Mouse (Mus musculus) thymus, postnatal 4 days (tissue): ENCODE data around the gene Irgq.

Experiments used
- DNase-seq: peaks from one replicate; pipeline ENCODE4 v3.0.0; 2021

Gene Irgq

GRCm38 (mm10) chr7:24551985-24552759 is 21.7 kb downstream of the Irgq start:
- no peak for DNase-seq

- DNase-seq, result no peak
Observed at GRCm38 (mm10) chr7:24555786-24556185, 25.3 kb downstream of the Irgq start.

DNA sequence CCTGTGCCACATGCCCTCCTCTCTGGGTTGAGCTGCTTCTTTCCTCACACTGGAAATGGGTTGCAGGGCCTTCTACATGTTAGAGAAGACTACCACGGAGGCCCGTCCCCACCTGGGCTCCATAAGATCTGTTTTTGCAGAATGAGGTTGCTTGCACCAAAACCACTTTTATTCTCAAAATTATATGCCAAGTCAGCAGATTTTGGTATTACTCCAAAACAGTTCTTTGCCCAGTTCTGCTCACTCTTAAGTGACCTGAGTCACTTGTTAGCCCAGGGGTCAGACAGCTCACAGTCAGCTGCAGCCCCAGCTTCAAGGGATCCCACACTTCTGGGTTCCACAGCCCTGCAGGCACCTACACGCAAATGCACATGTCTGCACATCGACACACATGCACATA is 31.0 kb downstream of the Irgq start:
- no peak for DNase-seq

- DNase-seq, result no peak
Observed at GRCm38 (mm10) chr7:24563191-24563836, 32.8 kb downstream of the Irgq start.

GRCm38 (mm10) chr7:24563837-24564206 is 33.3 kb downstream of the Irgq start:
- DNase-seq, result no peak

DNA sequence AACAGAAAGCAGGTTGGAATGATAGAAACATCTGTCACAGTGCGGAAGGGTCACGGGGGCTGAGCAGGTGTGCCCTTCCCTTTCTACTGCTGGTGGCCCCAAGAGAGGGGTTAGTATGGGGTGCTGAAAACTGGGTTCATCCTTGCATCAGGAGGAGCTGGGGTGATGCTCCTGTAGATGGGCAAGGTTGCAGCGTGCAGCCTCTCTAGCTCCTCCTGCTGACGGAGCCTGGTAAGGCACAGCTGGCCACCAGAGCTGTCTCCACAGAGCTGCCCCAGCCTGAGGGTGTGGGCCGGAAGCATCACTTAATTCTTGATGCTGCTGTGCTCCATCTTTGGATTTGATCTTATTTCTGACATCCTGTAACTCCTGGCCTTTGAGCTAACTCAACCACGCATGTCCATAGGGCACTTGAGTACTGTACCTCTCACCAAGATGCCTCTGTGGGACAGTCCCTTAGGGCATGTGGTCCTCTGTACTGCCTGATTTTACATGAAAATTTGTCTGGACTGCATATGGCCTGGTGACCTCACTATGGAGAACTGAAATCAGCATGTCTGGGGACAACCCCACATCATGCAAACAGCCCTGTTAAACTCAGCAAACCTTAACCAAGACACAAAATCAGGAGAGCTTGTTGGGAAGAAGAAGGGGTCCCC is 34.2 kb downstream of the Irgq start:
- peak; percentile 92 for DNase-seq

GRCm38 (mm10) chr7:24565627-24566026 is 35.1 kb downstream of the Irgq start:
- DNase-seq, result no peak

DNA sequence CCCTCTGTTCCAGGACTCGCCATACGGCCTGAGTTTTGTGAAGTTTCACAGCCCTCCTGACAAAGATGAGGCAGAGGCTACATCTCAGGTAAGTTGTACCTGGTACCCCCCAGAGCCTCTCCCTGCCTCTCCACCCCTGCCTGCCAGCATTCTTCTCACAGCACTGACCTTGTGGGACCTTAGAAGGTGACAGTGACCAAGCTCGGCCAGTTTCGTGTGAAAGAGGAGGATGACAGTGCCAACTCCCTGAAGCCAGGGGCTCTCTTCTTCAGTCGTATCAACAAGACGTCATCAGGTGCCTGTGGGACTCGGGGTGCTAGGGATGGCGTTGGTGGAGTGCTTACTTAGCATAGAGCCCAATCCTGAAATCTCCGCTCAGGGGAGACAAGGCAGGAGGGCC is 35.7 kb downstream of the Irgq start:
- no peak for DNase-seq

GRCm38 (mm10) chr7:24568512-24568911 is 38.0 kb downstream of the Irgq start:
- DNase-seq, result no peak

- no peak for DNase-seq
Observed at GRCm38 (mm10) chr7:24571071-24571470, 40.6 kb downstream of the Irgq start.

GRCm38 (mm10) chr7:24572455-24572854 is 42.0 kb downstream of the Irgq start:
- DNase-seq, result no peak

GRCm38 (mm10) chr7:24574224-24574796 is 43.8 kb downstream of the Irgq start:
- DNase-seq, result no peak

- DNase-seq, result no peak
Observed at GRCm38 (mm10) chr7:24577811-24578210, 47.3 kb downstream of the Irgq start.

- DNase-seq, result no peak
Observed at GRCm38 (mm10) chr7:24584876-24585275, 54.4 kb downstream of the Irgq start.

GRCm38 (mm10) chr7:24585995-24586394 is 55.5 kb downstream of the Irgq start:
- DNase-seq, result no peak

DNA sequence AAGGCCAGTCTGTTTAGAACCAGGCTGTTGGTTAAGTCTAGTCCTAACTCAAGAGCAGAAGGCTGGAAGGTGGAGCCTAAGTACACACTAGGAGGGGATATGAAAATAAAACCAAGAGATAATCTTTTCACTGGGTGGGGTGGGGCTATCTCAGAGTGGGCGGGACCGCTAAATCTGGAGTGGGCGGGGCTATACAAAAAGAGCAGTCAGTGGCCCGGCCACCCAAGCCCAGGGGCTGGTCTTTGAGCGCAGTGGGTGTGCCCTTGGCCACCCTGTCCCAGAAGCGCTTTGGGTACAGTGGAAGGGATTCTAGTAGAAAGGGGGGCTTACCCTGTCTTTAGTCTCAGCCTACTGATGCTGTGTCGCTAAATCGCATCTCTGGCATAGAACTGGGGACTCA is 56.3 kb downstream of the Irgq start:
- DNase-seq, result no peak

DNA sequence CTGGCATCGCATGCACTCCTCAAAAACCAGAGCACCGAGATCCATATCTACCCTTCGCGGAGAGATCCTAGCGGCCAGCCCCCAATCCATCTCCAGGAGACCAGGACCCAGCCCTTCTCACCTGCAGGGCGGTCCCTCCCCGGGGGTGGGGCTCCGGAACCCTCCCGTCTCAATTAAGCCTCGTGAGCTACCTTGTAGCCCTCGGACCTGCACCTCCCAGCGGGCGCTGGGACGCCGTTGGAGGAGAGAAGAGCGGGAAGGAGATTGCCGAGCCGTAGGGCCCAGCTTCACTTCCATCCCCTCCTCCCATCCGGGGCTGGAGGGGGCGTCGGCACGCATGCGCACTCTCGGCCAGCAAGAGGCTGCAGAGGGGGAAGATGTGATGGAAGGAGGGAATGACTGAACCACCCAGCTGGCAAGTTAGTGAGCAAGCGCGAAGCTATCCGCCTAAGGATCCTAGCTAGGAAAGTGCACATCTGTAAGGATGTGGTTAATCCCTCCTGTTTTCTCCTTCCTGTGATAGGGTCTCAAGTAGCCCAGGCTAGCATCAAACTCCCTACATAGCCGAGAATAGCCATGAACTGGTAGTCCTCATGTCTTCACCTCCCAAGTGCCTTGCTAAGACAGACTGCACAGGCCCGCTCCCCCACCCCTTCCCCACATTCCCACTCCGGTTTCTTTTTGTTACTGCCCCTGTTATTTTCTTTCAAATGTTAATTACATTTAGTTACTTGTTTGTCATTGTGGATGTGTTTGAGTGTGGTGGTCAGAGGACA is 57.0 kb downstream of the Irgq start, which contains the start of the genes Ethe1 and Zfp575:
Ethe1 (plus strand) TSS at position 214 of the 776 bp plus-strand sequence.
Zfp575 (minus strand) TSS at position 312 of the 776 bp plus-strand sequence.
- DNase-seq, result peak; percentile 75
